ENCODE assay signal across 12 mouse cellular contexts in the genomic region with DNA sequence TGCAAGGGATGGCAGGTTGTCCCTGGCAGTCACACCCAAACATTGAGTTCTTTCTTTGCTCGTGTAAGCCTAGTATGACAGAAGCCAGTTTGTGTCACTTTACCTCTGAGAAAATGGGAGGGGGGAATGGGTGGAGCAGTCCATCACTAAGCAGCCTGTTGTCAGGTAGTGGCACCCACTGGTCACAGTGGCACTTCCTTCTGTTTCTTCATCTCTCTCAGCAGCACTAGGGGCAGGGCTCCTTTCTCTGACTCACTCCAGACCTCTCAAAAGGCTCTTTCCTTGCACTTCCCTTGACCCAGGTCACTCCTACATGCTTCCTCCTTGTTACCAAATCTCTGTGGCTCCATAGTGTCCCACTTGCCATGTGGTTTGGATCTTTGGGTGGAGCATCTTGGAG. TPM values are rescaled to one million over a fixed set of nuclear protein-coding genes. Genes with fewer than 3 reads are reported as not detected.
DNase-seq lines count a peak whose midpoint lies in the region; ATAC-seq lines count a peak whose summit lies in the region.
"Had no signal": no experiment of that assay in that cellular context is flagged by ENCODE, and none has a peak within 500 bp of the region (broad histone marks: within the 10 kb centered on the region; RNA-seq: fewer than 3 reads in every experiment).

No protein-coding gene starts in this region.

- ATAC-seq in kidney, embryonic 15.5 days (replicated peaks; ENCODE audit: low FRiP score): no peak

- no peaks in the 10 kb centered on the region for H3K9me3 ChIP-seq in kidney, embryonic 15.5 days (replicated peaks)
- H3K9me3 ChIP-seq: neural tube, embryonic 12.5 days had no signal

- no peaks in the 10 kb centered on the region for H3K36me3 ChIP-seq in kidney, embryonic 15.5 days
- no peaks in the 10 kb centered on the region for H3K36me3 ChIP-seq in macrophage (ENCODE audit: inconsistent target)
- H3K36me3 ChIP-seq: neural tube, embryonic 12.5 days had no signal

- H3K9ac ChIP-seq in kidney, embryonic 15.5 days: no peak overlapping the region
- H3K9ac ChIP-seq: hindbrain, embryonic 14.5 days; neural tube, embryonic 12.5 days had no signal

- H3K79me2 ChIP-seq in macrophage (ENCODE audit: inconsistent target): no peaks in the 10 kb centered on the region

- no peaks in the 10 kb centered on the region for H3K27me3 ChIP-seq in kidney, embryonic 15.5 days
- H3K27me3 ChIP-seq: neural tube, embryonic 12.5 days had no signal

- DNase-seq in kidney, postnatal 4 days: no peak
- DNase-seq in 3T3-L1 (ENCODE audit: low read depth, low spot score): peak; percentile 10
- DNase-seq in CD4-positive helper T cell, adult 2 months (ENCODE audit: low read depth, low spot score): peak; percentile 20
- no peak for DNase-seq in layer of hippocampus, adult 9-10 months (ENCODE audit: low spot score)
- no peak for DNase-seq in layer of hippocampus, adult 18-20 months (ENCODE audit: low spot score in 2 of 2)
- DNase-seq: adrenal gland, adult 8-10 months; cerebellum, adult 9-11 months had no signal

- H3K4me1 ChIP-seq in kidney, embryonic 15.5 days: peaks cover 18% of the 10 kb centered on the region
- H3K4me1 ChIP-seq: neural tube, embryonic 12.5 days had no signal

- H3K27ac ChIP-seq in kidney, embryonic 15.5 days: peak overlapping the region; percentile 56
- H3K27ac ChIP-seq in macrophage: peak overlapping the region; percentile 94
- H3K27ac ChIP-seq: hindbrain, embryonic 14.5 days; left cerebral cortex, adult 2 months; neural tube, embryonic 12.5 days had no signal

- H3K4me3 ChIP-seq in kidney, embryonic 15.5 days (replicated peaks): no peak overlapping the region
- H3K4me3 ChIP-seq in macrophage (ENCODE audit: inconsistent target): no peak overlapping the region
- H3K4me3 ChIP-seq: left cerebral cortex, adult 2 months; neural tube, embryonic 12.5 days had no signal

- WGBS in kidney, embryonic 15.5 days: 71% methylated on average over 1 of the region's 1 CpGs
- 0% methylated on average over 1 of the region's 1 CpGs for WGBS in macrophage (ENCODE audit: missing documents)

- H3K4me2 ChIP-seq in kidney, embryonic 15.5 days: no peak overlapping the region
- H3K4me2 ChIP-seq: hindbrain, embryonic 14.5 days; neural tube, embryonic 12.5 days had no signal

RNA-seq across cellular contexts. Expression of a gene that starts 52.9 kb away (rescaled TPM):
- polyA plus RNA-seq in kidney, embryonic 15.5 days (2015; fragmentation: Nextera tagmentation; extraction: Ambion mirVana): 36.0 and 37.9 TPM in 2 replicates
- 100 to 1,000 TPM; 177 to 523 (median 286) TPM for total RNA-seq in macrophage (2018; cell fraction: chromatin; rRNA removed)
- 10 to 100 TPM; 53.1 to 91.8 (median 72.3) TPM for total RNA-seq in macrophage (2018; cell fraction: cytosol; rRNA removed)
- total RNA-seq in macrophage (2018; cell fraction: nucleus; rRNA removed): 100 to 1,000 TPM; 139 to 433 (median 258) TPM
- 55.2 to 107 TPM (median 57.0 TPM) in 3 replicates for polyA plus RNA-seq in macrophage (2018)
- total RNA-seq in layer of hippocampus, adult 18-20 months (2021): 100 to 1,000 TPM; 143 to 156 TPM

Comparison
In these comparisons a context has a peak if more than half of its experiments do, and no peak if none do; other contexts are left out.
1. DNase-seq: peak in 3T3-L1 (single experiment) and CD4-positive helper T cell, adult 2 months (single experiment); none in kidney, postnatal 4 days (0 of 2), layer of hippocampus, adult 9-10 months (single experiment) and layer of hippocampus, adult 18-20 months (0 of 2).